Mouse (Mus musculus) embryonic facial prominence, embryonic 11.5 days (tissue): ENCODE data around the gene Olfr1196. TPM values are rescaled to one million over a fixed set of nuclear protein-coding genes. Genes with fewer than 3 reads are reported as not detected.

Experiments used
- polyA plus RNA-seq: library from polyadenylated mRNA; unstranded; fragments of >200 nt; fragmentation: Nextera tagmentation; extraction: Ambion mirVana; gene quantifications from 2 replicates; pipeline ENCODE4 v1.2.1, GENCODE M21; 2014

Olfr1196 gene
- polyA plus RNA-seq, 1 experiment from 2014 or later, result not detected

Other genes with a start within 250 kb of the Olfr1196 start
- gene Olfr1183, start 249.7 kb downstream of the Olfr1196 start, polyA plus RNA-seq, result not detected in 2 replicates
- not detected in 2 replicates for gene Olfr1184, start 221.0 kb downstream of the Olfr1196 start, polyA plus RNA-seq
- gene Olfr1185-ps1, start 211.3 kb downstream of the Olfr1196 start, polyA plus RNA-seq, result not detected in 2 replicates
- not detected in 2 replicates for gene Olfr1186, start 186.0 kb downstream of the Olfr1196 start, polyA plus RNA-seq
- not detected in 2 replicates for gene Olfr1188, start 147.7 kb downstream of the Olfr1196 start, polyA plus RNA-seq
- gene Olfr1189, start 118.1 kb downstream of the Olfr1196 start, polyA plus RNA-seq, result not detected in 2 replicates
- not detected in 2 replicates for gene Olfr1191-ps1, start 64.1 kb downstream of the Olfr1196 start, polyA plus RNA-seq
- not detected in 2 replicates for gene Olfr1192-ps1, start 56.1 kb downstream of the Olfr1196 start, polyA plus RNA-seq
- gene Olfr1193, start 29.0 kb downstream of the Olfr1196 start, polyA plus RNA-seq, result not detected in 2 replicates
- not detected in 2 replicates for gene Olfr1195, start 15.4 kb downstream of the Olfr1196 start, polyA plus RNA-seq
- gene Olfr1197, start 27.8 kb upstream of the Olfr1196 start, polyA plus RNA-seq, result not detected in 2 replicates
- not detected in 2 replicates for gene Olfr1198, start 46.8 kb upstream of the Olfr1196 start, polyA plus RNA-seq
- gene Olfr1199, start 55.9 kb upstream of the Olfr1196 start, polyA plus RNA-seq, result not detected in 2 replicates
- not detected in 2 replicates for gene Olfr1200, start 65.9 kb upstream of the Olfr1196 start, polyA plus RNA-seq
- gene Olfr1201, start 88.4 kb upstream of the Olfr1196 start, polyA plus RNA-seq, result not detected in 2 replicates
- gene Olfr1202, start 109.9 kb upstream of the Olfr1196 start, polyA plus RNA-seq, result not detected in 2 replicates
- gene Olfr1205, start 125.1 kb upstream of the Olfr1196 start, polyA plus RNA-seq, result not detected in 2 replicates
- gene Olfr1204, start 144.7 kb upstream of the Olfr1196 start, polyA plus RNA-seq, result not detected in 2 replicates
- gene Olfr1206, start 158.6 kb upstream of the Olfr1196 start, polyA plus RNA-seq, result not detected in 2 replicates
- gene Olfr1208, start 197.7 kb upstream of the Olfr1196 start, polyA plus RNA-seq, result not detected in 2 replicates
- not detected in 2 replicates for gene Olfr1209, start 210.6 kb upstream of the Olfr1196 start, polyA plus RNA-seq
- gene Olfr1211, start 233.5 kb upstream of the Olfr1196 start, polyA plus RNA-seq, result not detected in 2 replicates
- not detected in 2 replicates for gene Olfr1212, start 249.4 kb upstream of the Olfr1196 start, polyA plus RNA-seq